Mouse (Mus musculus) kidney, adult 2 months (tissue): ENCODE results near the gene Mymk.

Experiments used
- CTCF ChIP-seq: fragments of 200-500 bp; conservative IDR thresholded peaks from 2 replicates; pipeline ENCODE4 v1.5.1; 2011; ENCODE audit warnings: low read depth, mild to moderate bottlenecking, control low read depth, low read length, moderate library complexity, mixed read lengths; ENCODE audit not compliant: insufficient read depth, insufficient read length
- POLR2A ChIP-seq: fragments of 200-500 bp; IDR thresholded peaks from one replicate; pipeline ENCODE4 v1.6.1; 2011; ENCODE audit warnings: low read depth, low read length, control low read depth

GRCm38 (mm10) chr2:27097241-27097656 lies 25.3 kb upstream of the Mymk start:
- TF ChIP-seq CTCF (no peak), POLR2A (no peak)
